Mouse (Mus musculus) neural tube, embryonic 15.5 days (tissue): Measurements from ENCODE around the gene Olfr584. TPM values are rescaled to one million over a fixed set of nuclear protein-coding genes. Genes with fewer than 3 reads are reported as not detected.

Source experiments
- ATAC-seq: fragments of 200-750 bp; cut with Nextera tagmentation; 2 replicates; pipeline ENCODE4 v1.8.0; 2017; ENCODE audit warnings: mild to moderate bottlenecking, moderate TSS enrichment, moderate library complexity; ENCODE audit not compliant: low FRiP score
- H3K27ac ChIP-seq: fragments of 300-500 bp; sonication (generic); replicated peaks from 2 replicates; pipeline ENCODE4 v1.5.1; 2015; ENCODE audit warnings: mild to moderate bottlenecking, inconsistent platforms
- H3K27me3 ChIP-seq: fragments of 300-500 bp; sonication (generic); replicated peaks from 2 replicates; pipeline ENCODE4 v1.6.1; 2015; ENCODE audit warnings: inconsistent platforms
- H3K36me3 ChIP-seq: fragments of 300-500 bp; sonication (generic); 2 replicates; pipeline ENCODE4 v1.6.1; 2015; ENCODE audit warnings: inconsistent platforms
- H3K4me1 ChIP-seq: fragments of 300-500 bp; sonication (generic); 2 replicates; pipeline ENCODE4 v1.6.1; 2015; ENCODE audit warnings: inconsistent platforms
- H3K4me2 ChIP-seq: fragments of 300-500 bp; sonication (generic); 2 replicates; pipeline ENCODE4 v1.6.1; 2015; ENCODE audit warnings: inconsistent platforms, mild to moderate bottlenecking, moderate library complexity
- H3K4me3 ChIP-seq: fragments of 300-500 bp; sonication (generic); replicated peaks from 2 replicates; pipeline ENCODE4 v1.5.1; 2015; ENCODE audit warnings: mild to moderate bottlenecking, inconsistent platforms
- H3K9ac ChIP-seq: fragments of 300-500 bp; sonication (generic); replicated peaks from 2 replicates; pipeline ENCODE4 v1.6.1; 2015; ENCODE audit warnings: mild to moderate bottlenecking, inconsistent platforms
- H3K9me3 ChIP-seq: fragments of 300-500 bp; sonication (generic); replicated peaks from 2 replicates; pipeline ENCODE4 v1.6.1; 2016; ENCODE audit warnings: inconsistent platforms
- WGBS: fragments of 180-500 bp; shearing (Covaris S2); methylation state at CpG from one replicate; pipeline ENCODE4 v1.1.7; 2015; ENCODE audit warnings: mixed read lengths; 5-methylcytosine and 5-hydroxymethylcytosine counted together
- polyA plus RNA-seq: library from polyadenylated mRNA; unstranded; fragments of >200 nt; fragmentation: Nextera tagmentation; extraction: Ambion mirVana; gene quantifications from 2 replicates; pipeline ENCODE4 v1.2.1, GENCODE M21; 2015

Gene Olfr584
- polyA plus RNA-seq, result not detected in 2 replicates

- WGBS, result 86% methylated on average over 1 of the region's 1 CpGs
- H3K27ac ChIP-seq, result no peak within 1 kb of the TSS
- no peaks in the 10 kb centered on the region for H3K36me3 ChIP-seq
- H3K4me3 ChIP-seq, result no peak within 1 kb of the TSS
- ATAC-seq, result no peak
- no peak within 1 kb of the TSS for H3K9ac ChIP-seq
- H3K9me3 ChIP-seq, result peaks cover 11% of the 10 kb centered on the region
- no peaks in the 10 kb centered on the region for H3K27me3 ChIP-seq
- no peak within 1 kb of the TSS for H3K4me2 ChIP-seq
- no peaks in the 10 kb centered on the region for H3K4me1 ChIP-seq
These were observed at the start of gene Olfr584 for GRCm38 (mm10) chr7:103081585-103081984. TSS of gene Olfr584 (plus strand) at chr7:103081885.

GRCm38 (mm10) chr7:103037724-103038123 lies 44.0 kb upstream of the Olfr584 start, which contains the start of gene Olfr582:
TSS of gene Olfr582 (plus strand) at chr7:103038024.
- Histone ChIP-seq H3K36me3 (no peaks in the 10 kb centered on the region), H3K9me3 (no peaks in the 10 kb centered on the region), H3K4me2 (no peak within 1 kb of the TSS), H3K27me3 (no peaks in the 10 kb centered on the region), H3K27ac (no peak within 1 kb of the TSS), H3K9ac (no peak within 1 kb of the TSS), H3K4me3 (no peak within 1 kb of the TSS), H3K4me1 (no peaks in the 10 kb centered on the region)
- no peak for ATAC-seq

DNA sequence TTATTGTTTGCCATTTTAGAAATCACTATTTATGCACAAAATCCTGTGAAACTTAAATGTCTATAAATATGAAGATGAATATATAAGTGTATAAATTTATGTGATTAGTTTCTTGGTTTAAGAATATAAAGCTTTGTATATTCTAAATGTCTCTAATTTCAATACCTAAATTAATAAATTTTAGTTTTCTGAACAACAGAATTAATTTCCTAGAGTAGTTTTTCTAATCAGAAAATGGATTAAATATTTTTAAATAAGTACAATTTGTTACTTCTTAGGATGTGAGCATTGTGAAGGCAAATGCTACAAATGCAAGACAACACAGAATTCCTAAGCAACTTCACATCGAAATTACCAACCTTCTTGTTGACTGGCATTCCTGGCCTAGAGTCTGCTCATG lies 30.7 kb upstream of the Olfr584 start, which contains the start of gene Olfr583:
Olfr583 (plus strand) TSS at position 301 of the 400 bp plus-strand sequence.
- Histone ChIP-seq H3K27me3 (no peaks in the 10 kb centered on the region), H3K27ac (no peak within 1 kb of the TSS), H3K36me3 (no peaks in the 10 kb centered on the region), H3K4me1 (no peaks in the 10 kb centered on the region), H3K9ac (no peak within 1 kb of the TSS), H3K4me2 (no peak within 1 kb of the TSS), H3K9me3 (no peaks in the 10 kb centered on the region), H3K4me3 (no peak within 1 kb of the TSS)
- WGBS, result 97% methylated on average over 1 of the region's 1 CpGs
- ATAC-seq, result no peak

DNA sequence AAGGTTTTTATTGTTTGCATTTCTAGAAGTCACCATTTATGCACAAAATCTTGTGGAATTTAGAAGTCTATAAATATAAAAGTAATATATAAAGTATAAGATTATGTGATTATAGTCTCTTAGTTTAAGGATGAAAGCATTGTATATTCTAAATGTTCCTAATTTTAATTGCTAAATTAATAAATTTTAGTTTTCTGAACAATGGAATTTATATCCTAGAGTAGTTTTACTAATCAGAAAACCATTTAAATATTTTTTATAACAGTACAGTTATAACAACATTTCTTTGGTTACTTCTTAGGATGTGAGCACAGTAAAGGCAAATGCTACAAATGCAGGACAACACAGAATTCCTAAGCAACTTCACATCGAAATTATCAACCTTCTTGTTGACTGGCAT lies 15.7 kb downstream of the Olfr584 start, which contains the start of gene Olfr585:
Olfr585 (plus strand) TSS at position 301 of the 400 bp plus-strand sequence.
- Histone ChIP-seq H3K4me2 (no peak within 1 kb of the TSS), H3K9me3 (no peaks in the 10 kb centered on the region), H3K27ac (no peak within 1 kb of the TSS), H3K4me1 (no peaks in the 10 kb centered on the region), H3K36me3 (no peaks in the 10 kb centered on the region), H3K4me3 (no peak within 1 kb of the TSS), H3K27me3 (no peaks in the 10 kb centered on the region), H3K9ac (no peak within 1 kb of the TSS)
- 90% methylated on average over 1 of the region's 1 CpGs for WGBS
- no peak for ATAC-seq

- Histone ChIP-seq H3K27ac (no peak overlapping the region), H3K9me3 (no peaks in the 10 kb centered on the region), H3K36me3 (no peaks in the 10 kb centered on the region), H3K9ac (no peak overlapping the region), H3K27me3 (no peaks in the 10 kb centered on the region), H3K4me3 (no peak overlapping the region), H3K4me2 (no peak overlapping the region), H3K4me1 (no peaks in the 10 kb centered on the region)
- WGBS, result 51% methylated on average over 3 of the region's 3 CpGs
- ATAC-seq, result no peak
These were observed 37.7 kb downstream of the Olfr584 start for GRCm38 (mm10) chr7:103119406-103119805.

GRCm38 (mm10) chr7:103125538-103125937 lies 43.9 kb downstream of the Olfr584 start, which contains the start of gene Olfr586:
TSS of gene Olfr586 (minus strand) at chr7:103125638.
- no peak within 1 kb of the TSS for H3K27ac ChIP-seq
- no peak for ATAC-seq
- H3K4me3 ChIP-seq, result no peak within 1 kb of the TSS
- H3K36me3 ChIP-seq, result no peaks in the 10 kb centered on the region
- 94% methylated on average over 3 of the region's 3 CpGs for WGBS
- no peak within 1 kb of the TSS for H3K9ac ChIP-seq
- no peaks in the 10 kb centered on the region for H3K9me3 ChIP-seq
- H3K27me3 ChIP-seq, result no peaks in the 10 kb centered on the region
- H3K4me2 ChIP-seq, result no peak within 1 kb of the TSS
- no peaks in the 10 kb centered on the region for H3K4me1 ChIP-seq

Other genes starting within 250 kb of the Olfr584 start
- not detected in 2 replicates for gene Olfr566, start 223.1 kb upstream of the Olfr584 start, polyA plus RNA-seq
- gene Olfr568, start 204.8 kb upstream of the Olfr584 start, polyA plus RNA-seq, result not detected in 2 replicates
- not detected in 2 replicates for gene Olfr569, start 191.0 kb upstream of the Olfr584 start, polyA plus RNA-seq
- gene Olfr570, start 187.3 kb upstream of the Olfr584 start, polyA plus RNA-seq, result not detected in 2 replicates
- not detected in 2 replicates for gene Olfr571, start 164.3 kb upstream of the Olfr584 start, polyA plus RNA-seq
- gene Olfr572, start 157.5 kb upstream of the Olfr584 start, polyA plus RNA-seq, result not detected in 2 replicates
- not detected in 2 replicates for gene Olfr573-ps1, start 139.3 kb upstream of the Olfr584 start, polyA plus RNA-seq
- not detected in 2 replicates for gene Olfr574, start 133.4 kb upstream of the Olfr584 start, polyA plus RNA-seq
- gene Olfr575, start 123.1 kb upstream of the Olfr584 start, polyA plus RNA-seq, result not detected in 2 replicates
- gene Olfr576, start 119.2 kb upstream of the Olfr584 start, polyA plus RNA-seq, result not detected in 2 replicates
- not detected in 2 replicates for gene Olfr577, start 105.9 kb upstream of the Olfr584 start, polyA plus RNA-seq
- not detected in 2 replicates for gene Olfr578, start 92.6 kb upstream of the Olfr584 start, polyA plus RNA-seq
- gene Olfr582, start 43.9 kb upstream of the Olfr584 start, polyA plus RNA-seq, result not detected in 2 replicates
- not detected in 2 replicates for gene Olfr583, start 30.6 kb upstream of the Olfr584 start, polyA plus RNA-seq
- gene Olfr585, start 15.8 kb downstream of the Olfr584 start, polyA plus RNA-seq, result not detected in 2 replicates
- gene Olfr586, start 43.8 kb downstream of the Olfr584 start, polyA plus RNA-seq, result not detected in 2 replicates
- not detected in 2 replicates for gene Olfr588-ps1, start 59.0 kb downstream of the Olfr584 start, polyA plus RNA-seq
- gene Olfr589, start 74.5 kb downstream of the Olfr584 start, polyA plus RNA-seq, result not detected in 2 replicates
- gene Olfr591, start 96.5 kb downstream of the Olfr584 start, polyA plus RNA-seq, result not detected in 2 replicates
- gene Olfr592, start 102.9 kb downstream of the Olfr584 start, polyA plus RNA-seq, result not detected in 2 replicates
- gene Olfr593, start 130.0 kb downstream of the Olfr584 start, polyA plus RNA-seq, result not detected in 2 replicates
- gene Olfr594, start 135.1 kb downstream of the Olfr584 start, polyA plus RNA-seq, result not detected in 2 replicates
- gene Usp17ld, start 170.6 kb downstream of the Olfr584 start, polyA plus RNA-seq, result not detected in 2 replicates
- gene Olfr596, start 223.8 kb downstream of the Olfr584 start, polyA plus RNA-seq, result not detected in 2 replicates
- not detected in 2 replicates for gene Olfr597, start 234.4 kb downstream of the Olfr584 start, polyA plus RNA-seq
- gene Olfr598, start 241.7 kb downstream of the Olfr584 start, polyA plus RNA-seq, result not detected in 2 replicates